Comparison of ENCODE assay signal across 8 mouse cellular contexts in genomic region chr17:66112166-66112565, GRCm38 (mm10). TPM values are rescaled to one million over a fixed set of nuclear protein-coding genes. Genes with fewer than 3 reads are reported as not detected.
DNase-seq lines count a peak whose midpoint lies in the region; ATAC-seq and TF ChIP-seq lines count a peak whose summit lies in the region.

No protein-coding gene starts in this region.

- ATAC-seq in heart, embryonic 15.5 days (replicated peaks; ENCODE audit: insufficient number of reproducible peaks, insufficient read depth, low FRiP score, low read depth) = no peak
- no peak for ATAC-seq in hindbrain, embryonic 11.5 days (ENCODE audit: low FRiP score)

- no peaks in the 10 kb centered on the region for H3K27me3 ChIP-seq in heart, embryonic 15.5 days
- no peaks in the 10 kb centered on the region for H3K27me3 ChIP-seq in ES-Bruce4 (ENCODE audit: control insufficient read depth, insufficient read depth, low read length, poor library complexity, severe bottlenecking)
- H3K27me3 ChIP-seq in hindbrain, embryonic 11.5 days (ENCODE audit: control insufficient read depth, insufficient read depth, low read length) = no peaks in the 10 kb centered on the region
- H3K27me3 ChIP-seq in midbrain, embryonic 10.5 days (ENCODE audit: low read depth, poor library complexity, severe bottlenecking) = no peaks in the 10 kb centered on the region

- no peak for TF ChIP-seq POLR2A in ES-Bruce4 (IDR thresholded peaks at IDR 0.05; ENCODE audit: insufficient read depth, low read length)

- peak overlapping the region; percentile 96 for H3K4me3 ChIP-seq in heart, embryonic 15.5 days
- 0 out of 2 replicates have a peak overlapping the region, but pooled peaks have one; percentile 74 for H3K4me3 ChIP-seq in ES-Bruce4 (ENCODE audit: low read depth, low read length)
- peak overlapping the region; percentile 91 for H3K4me3 ChIP-seq in hindbrain, embryonic 11.5 days (ENCODE audit: low read depth, low read length)
- H3K4me3 ChIP-seq in midbrain, embryonic 10.5 days = peak overlapping the region; percentile 91

- TF ChIP-seq EP300 in ES-Bruce4 (IDR thresholded peaks at IDR 0.05; ENCODE audit: insufficient read depth, low read depth, low read length) = no peak

- peak overlapping the region; percentile 88 for H3K9ac ChIP-seq in heart, embryonic 15.5 days
- peak overlapping the region; percentile 78 for H3K9ac ChIP-seq in ES-Bruce4 (ENCODE audit: low read depth, poor library complexity, severe bottlenecking)
- H3K9ac ChIP-seq in hindbrain, embryonic 11.5 days (ENCODE audit: low read depth, low read length) = no peak overlapping the region

- H3K36me3 ChIP-seq in heart, embryonic 15.5 days = peaks cover 33% of the 10 kb centered on the region
- no peaks in the 10 kb centered on the region for H3K36me3 ChIP-seq in ES-Bruce4 (ENCODE audit: control insufficient read depth, insufficient read depth, low read length, poor library complexity, severe bottlenecking)
- H3K36me3 ChIP-seq in hindbrain, embryonic 11.5 days (ENCODE audit: control insufficient read depth, insufficient read depth, low read length) = 0 out of 2 replicates have a peak, but pooled peaks cover 6% of the 10 kb centered on the region
- H3K36me3 ChIP-seq in midbrain, embryonic 10.5 days = peaks cover 36% of the 10 kb centered on the region

- H3K27ac ChIP-seq in heart, embryonic 15.5 days = peak overlapping the region; percentile 87; the same call in 1 of the 2 replicates
- no peak overlapping the region for H3K27ac ChIP-seq in ES-Bruce4 (ENCODE audit: insufficient read depth, low read length)
- no peak overlapping the region for H3K27ac ChIP-seq in hindbrain, embryonic 11.5 days (ENCODE audit: low read depth, low read length)
- H3K27ac ChIP-seq in midbrain, embryonic 10.5 days (replicated peaks) = no peak overlapping the region

- TF ChIP-seq CTCF in ES-Bruce4 (IDR thresholded peaks at IDR 0.05; ENCODE audit: low read depth, low read length) = no peak

- no peak for DNase-seq in heart, postnatal 10 days
- no peak for DNase-seq in hindbrain, embryonic 11.5 days (ENCODE audit: low spot score)
- no peak for DNase-seq in midbrain, embryonic 10.5 days (ENCODE audit: low spot score)
- no peak for DNase-seq in thymus, postnatal 36 days
- DNase-seq in ovary, postnatal 14 days (ENCODE audit: low spot score) = no peak
- no peak for DNase-seq in layer of hippocampus, adult 9-10 months (ENCODE audit: low spot score)

- intact Hi-C loops in heart, postnatal 10 days (cut with DNase I) = no loop called here

- WGBS in heart, embryonic 15.5 days = 37% methylated on average over 4 of the region's 4 CpGs
- WGBS in hindbrain, embryonic 11.5 days = 51% methylated on average over 4 of the region's 4 CpGs
- WGBS in midbrain, embryonic 10.5 days = 55% methylated on average over 4 of the region's 4 CpGs

- peak overlapping the region; percentile 74 for H3K4me2 ChIP-seq in heart, embryonic 15.5 days
- H3K4me2 ChIP-seq in hindbrain, embryonic 11.5 days (replicated peaks; ENCODE audit: low read depth, low read length) = peak overlapping the region; percentile 52

- no peaks in the 10 kb centered on the region for H3K9me3 ChIP-seq in heart, embryonic 15.5 days (replicated peaks)
- H3K9me3 ChIP-seq in ES-Bruce4 (replicated peaks; ENCODE audit: control insufficient read depth, insufficient read depth, low read length, poor library complexity, severe bottlenecking) = no peaks in the 10 kb centered on the region
- no peaks in the 10 kb centered on the region for H3K9me3 ChIP-seq in hindbrain, embryonic 11.5 days (ENCODE audit: control insufficient read depth, low read length)
- no peaks in the 10 kb centered on the region for H3K9me3 ChIP-seq in midbrain, embryonic 10.5 days (replicated peaks)

- H3K4me1 ChIP-seq in heart, embryonic 15.5 days (replicated peaks) = peaks cover 16% of the 10 kb centered on the region
- H3K4me1 ChIP-seq in ES-Bruce4 (ENCODE audit: control insufficient read depth, insufficient read depth, low read length) = peaks cover 2% of the 10 kb centered on the region
- peaks cover 4% of the 10 kb centered on the region; the same call in 1 of the 2 replicates for H3K4me1 ChIP-seq in hindbrain, embryonic 11.5 days (replicated peaks; ENCODE audit: control insufficient read depth, insufficient read depth, low read length)
- peaks cover 22% of the 10 kb centered on the region for H3K4me1 ChIP-seq in midbrain, embryonic 10.5 days

RNA-seq across cellular contexts. Expression of gene Washc1, which starts 0.8 kb away (rescaled TPM):
- polyA plus RNA-seq in heart, embryonic 15.5 days (2015; fragmentation: Nextera tagmentation; extraction: Ambion mirVana) = 25.5 and 31.0 TPM in 2 replicates
- 10 to 100 TPM; 22.6 to 25.8 TPM for total RNA-seq in heart, postnatal 10 days (2021)
- 23.5 and 26.9 TPM in 2 replicates for polyA plus RNA-seq in ES-Bruce4 (2011; ENCODE audit: insufficient read depth, insufficient read length, low read depth, missing spikeins)
- 27.6 and 30.8 TPM in 2 replicates for polyA plus RNA-seq in hindbrain, embryonic 11.5 days (2014; fragmentation: Nextera tagmentation; extraction: Ambion mirVana)
- 32.9 and 35.5 TPM in 2 replicates for polyA plus RNA-seq in midbrain, embryonic 10.5 days (2016; fragmentation: Nextera tagmentation; extraction: Ambion mirVana)

RNA-seq across cellular contexts. Expression of gene Ndufv2, which starts 10.8 kb away (rescaled TPM):
- polyA plus RNA-seq in heart, embryonic 15.5 days (2015; fragmentation: Nextera tagmentation; extraction: Ambion mirVana) = 565 and 672 TPM in 2 replicates
- 1,000 to 10,000 TPM in 1 of 2 experiments, 100 to 1,000 TPM in 1; 990 to 1,025 TPM for total RNA-seq in heart, postnatal 10 days (2021)
- 211 and 233 TPM in 2 replicates for polyA plus RNA-seq in ES-Bruce4 (2011; ENCODE audit: insufficient read depth, insufficient read length, low read depth, missing spikeins)
- 336 and 342 TPM in 2 replicates for polyA plus RNA-seq in hindbrain, embryonic 11.5 days (2014; fragmentation: Nextera tagmentation; extraction: Ambion mirVana)
- polyA plus RNA-seq in midbrain, embryonic 10.5 days (2016; fragmentation: Nextera tagmentation; extraction: Ambion mirVana) = 343 and 351 TPM in 2 replicates

RNA-seq across cellular contexts. Expression of gene Ddx11, which starts 11.2 kb away (rescaled TPM):
- polyA plus RNA-seq in heart, embryonic 15.5 days (2015; fragmentation: Nextera tagmentation; extraction: Ambion mirVana) = 9.5 and 12.4 TPM in 2 replicates
- total RNA-seq in heart, postnatal 10 days (2021) = 1 to 10 TPM; 2.9 to 4.3 TPM
- 29.4 and 38.2 TPM in 2 replicates for polyA plus RNA-seq in ES-Bruce4 (2011; ENCODE audit: insufficient read depth, insufficient read length, low read depth, missing spikeins)
- 13.4 and 17.0 TPM in 2 replicates for polyA plus RNA-seq in hindbrain, embryonic 11.5 days (2014; fragmentation: Nextera tagmentation; extraction: Ambion mirVana)
- polyA plus RNA-seq in midbrain, embryonic 10.5 days (2016; fragmentation: Nextera tagmentation; extraction: Ambion mirVana) = 29.1 and 30.2 TPM in 2 replicates

RNA-seq across cellular contexts. Expression of gene Ankrd12, which starts 35.3 kb away (rescaled TPM):
- 19.1 and 20.7 TPM in 2 replicates for polyA plus RNA-seq in heart, embryonic 15.5 days (2015; fragmentation: Nextera tagmentation; extraction: Ambion mirVana)
- total RNA-seq in heart, postnatal 10 days (2021) = 10 to 100 TPM; 16.6 to 18.6 TPM
- 19.5 and 21.8 TPM in 2 replicates for polyA plus RNA-seq in ES-Bruce4 (2011; ENCODE audit: insufficient read depth, insufficient read length, low read depth, missing spikeins)
- polyA plus RNA-seq in hindbrain, embryonic 11.5 days (2014; fragmentation: Nextera tagmentation; extraction: Ambion mirVana) = 35.3 and 49.2 TPM in 2 replicates
- polyA plus RNA-seq in midbrain, embryonic 10.5 days (2016; fragmentation: Nextera tagmentation; extraction: Ambion mirVana) = 13.8 and 22.2 TPM in 2 replicates
